Mouse (Mus musculus): ENCODE data around the gene Vav1. TPM values are rescaled to one million over a fixed set of nuclear protein-coding genes. Genes with fewer than 3 reads are reported as not detected.

Vav1 gene
- polyA plus RNA-seq, 1 experiment from 2014 or later, result 1.7 TPM

Other genes with a start within 250 kb of the Vav1 start
- 48.4 and 48.7 TPM in 2 replicates for gene Khsrp, start 247.6 kb upstream of the Vav1 start, polyA plus RNA-seq (2014; fragmentation: Nextera tagmentation; extraction: Ambion mirVana)
- gene Slc25a41, start 237.4 kb upstream of the Vav1 start, polyA plus RNA-seq (2014; fragmentation: Nextera tagmentation; extraction: Ambion mirVana), result not detected in 2 replicates
- gene Crb3, start 220.0 kb upstream of the Vav1 start, polyA plus RNA-seq (2014; fragmentation: Nextera tagmentation; extraction: Ambion mirVana), result 1.0 and 1.1 TPM in 2 replicates
- 4.5 TPM in 2 replicates for gene Slc25a23, start 219.2 kb upstream of the Vav1 start, polyA plus RNA-seq (2014; fragmentation: Nextera tagmentation; extraction: Ambion mirVana)
- gene Dennd1c, start 200.6 kb upstream of the Vav1 start, polyA plus RNA-seq (2014; fragmentation: Nextera tagmentation; extraction: Ambion mirVana), result 0.43 and 0.51 TPM in 2 replicates
- gene Tubb4a, start 191.3 kb upstream of the Vav1 start, polyA plus RNA-seq (2014; fragmentation: Nextera tagmentation; extraction: Ambion mirVana), result 11.1 and 11.8 TPM in 2 replicates
- gene Tnfsf9, start 173.8 kb upstream of the Vav1 start, polyA plus RNA-seq (2014; fragmentation: Nextera tagmentation; extraction: Ambion mirVana), result 8.4 and 9.3 TPM in 2 replicates
- not detected in 2 replicates for gene Cd70, start 129.3 kb upstream of the Vav1 start, polyA plus RNA-seq (2014; fragmentation: Nextera tagmentation; extraction: Ambion mirVana)
- 0.17 and 0.31 TPM in 2 replicates for gene Tnfsf14, start 84.9 kb upstream of the Vav1 start, polyA plus RNA-seq (2014; fragmentation: Nextera tagmentation; extraction: Ambion mirVana)
- 0.03 and 0.21 TPM in 2 replicates for gene C3, start 51.0 kb upstream of the Vav1 start, polyA plus RNA-seq (2014; fragmentation: Nextera tagmentation; extraction: Ambion mirVana)
- 28.2 and 30.8 TPM in 2 replicates for gene Gpr108, start 30.7 kb upstream of the Vav1 start, polyA plus RNA-seq (2014; fragmentation: Nextera tagmentation; extraction: Ambion mirVana)
- 27.8 and 28.4 TPM in 2 replicates for gene Trip10, start 29.6 kb upstream of the Vav1 start, polyA plus RNA-seq (2014; fragmentation: Nextera tagmentation; extraction: Ambion mirVana)
- gene Adgre1, start 79.6 kb downstream of the Vav1 start, polyA plus RNA-seq (2014; fragmentation: Nextera tagmentation; extraction: Ambion mirVana), result 1.3 and 1.6 TPM in 2 replicates

Measured in limb, embryonic 11.5 days (tissue).